Mouse (Mus musculus): ENCODE data around the gene Tesc.

Tesc gene

DNA sequence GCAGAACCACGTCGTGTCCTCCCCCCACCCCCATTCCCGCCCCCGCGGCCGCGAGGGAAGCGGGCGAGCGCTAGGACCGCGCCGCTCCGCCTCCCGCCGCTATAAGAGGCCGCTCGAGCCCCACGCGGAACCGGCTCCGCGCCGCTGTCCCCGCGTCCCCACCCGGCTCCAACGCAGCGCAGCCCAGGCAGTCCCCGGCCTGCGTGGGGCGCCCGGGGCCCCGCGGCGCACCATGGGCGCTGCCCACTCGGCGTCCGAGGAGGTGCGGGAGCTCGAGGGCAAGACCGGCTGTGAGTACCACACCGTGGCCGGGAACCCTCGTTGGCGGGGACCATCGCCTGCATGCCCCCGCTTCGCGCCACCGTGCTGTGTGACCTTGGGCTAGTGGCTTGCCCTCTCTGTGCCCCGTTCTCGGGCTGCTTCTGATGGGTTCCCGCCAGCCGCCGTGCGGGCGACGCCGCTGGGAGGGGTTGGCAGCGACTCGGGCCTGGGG lies at the start of gene Tesc:
TSS of gene Tesc (plus strand) at position 46 of the 493 bp plus-strand sequence.
- DNase-seq: peak; percentile 30

DNA sequence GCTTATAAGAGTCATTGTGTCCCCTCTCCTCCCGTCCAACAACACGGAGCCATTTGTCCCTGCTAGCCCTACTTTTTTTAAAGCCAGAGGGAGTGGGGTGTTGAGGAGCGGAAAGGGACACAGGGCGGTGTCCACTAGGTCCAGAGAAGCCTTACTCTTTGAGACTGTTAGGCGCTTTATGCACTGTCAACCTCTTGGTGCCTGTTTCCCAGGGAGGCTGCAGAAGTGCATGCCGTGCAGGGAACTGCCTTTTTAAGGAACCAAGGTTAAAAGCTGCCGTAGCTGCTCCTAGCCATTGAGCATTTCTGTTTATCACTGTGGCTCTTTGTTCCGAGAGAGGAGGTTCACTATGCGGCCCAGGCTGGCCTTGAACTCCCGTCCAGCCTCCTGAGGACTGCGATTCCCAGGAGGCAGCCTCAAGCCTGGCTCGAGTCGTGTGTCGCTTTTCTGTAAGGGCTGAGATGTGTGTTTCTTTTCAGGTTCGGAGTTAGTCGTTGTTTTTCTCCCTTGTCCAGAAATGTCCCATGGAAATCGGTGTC lies 49.3 kb upstream of the Tesc start:
- no peak for DNase-seq

DNA sequence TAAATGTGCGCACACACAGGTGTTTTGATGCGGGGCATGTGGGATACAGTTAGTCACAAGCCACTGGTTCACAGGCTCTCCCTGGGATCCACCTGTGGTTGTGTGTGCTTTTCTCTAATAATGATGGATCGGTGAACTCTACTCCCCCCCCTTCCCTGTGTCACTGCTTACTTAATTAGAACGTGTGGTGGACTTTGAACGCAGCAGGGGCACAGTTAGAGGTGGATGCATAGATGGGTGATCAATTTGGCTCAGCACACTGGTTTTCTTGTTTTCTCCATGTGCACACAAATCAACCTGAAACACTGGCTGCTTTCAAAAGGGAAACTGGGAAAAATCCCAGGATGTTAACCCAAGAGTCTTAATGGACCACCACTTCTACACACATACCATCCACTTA lies 48.5 kb upstream of the Tesc start:
- no peak for DNase-seq

DNA sequence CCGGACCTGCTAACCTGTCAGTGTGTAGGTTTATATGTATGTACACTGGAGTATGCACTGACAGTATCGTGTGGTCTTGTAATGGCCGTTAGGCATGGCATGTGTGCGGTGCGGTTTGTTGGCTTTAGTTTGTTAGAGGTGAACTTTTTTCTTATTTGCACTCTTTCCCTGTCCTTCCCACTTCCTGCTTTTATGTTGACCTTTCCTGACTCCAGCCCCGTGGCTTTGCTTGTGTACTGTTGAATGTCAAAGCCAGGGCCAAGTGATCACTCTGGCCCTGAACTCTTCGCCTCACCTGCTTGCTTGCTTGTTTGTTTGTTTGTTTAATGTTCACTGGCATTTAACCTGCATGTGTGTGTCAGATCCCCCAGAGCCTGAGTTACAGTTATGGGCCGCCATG lies 46.6 kb upstream of the Tesc start:
- no peak for DNase-seq

DNA sequence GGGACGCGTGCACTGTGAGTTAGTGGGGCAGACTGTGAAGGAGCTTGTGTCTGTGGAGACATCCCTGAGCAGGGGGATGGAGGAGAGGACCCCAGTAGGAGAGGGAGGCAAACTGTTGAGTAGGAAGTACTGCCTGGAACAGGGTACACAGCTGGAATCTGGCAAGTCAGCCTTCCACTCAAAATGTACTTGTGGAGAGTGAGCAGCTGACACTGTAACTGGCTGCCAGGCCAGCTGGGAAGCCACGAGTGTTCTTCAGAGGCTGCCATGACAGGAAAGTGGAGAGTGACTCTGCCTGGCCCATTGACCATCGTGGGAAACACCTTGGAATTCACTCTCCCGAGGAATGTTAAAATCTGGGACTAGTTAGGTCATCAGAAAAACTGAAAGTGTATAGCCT lies 45.6 kb upstream of the Tesc start:
- no peak for DNase-seq

DNA sequence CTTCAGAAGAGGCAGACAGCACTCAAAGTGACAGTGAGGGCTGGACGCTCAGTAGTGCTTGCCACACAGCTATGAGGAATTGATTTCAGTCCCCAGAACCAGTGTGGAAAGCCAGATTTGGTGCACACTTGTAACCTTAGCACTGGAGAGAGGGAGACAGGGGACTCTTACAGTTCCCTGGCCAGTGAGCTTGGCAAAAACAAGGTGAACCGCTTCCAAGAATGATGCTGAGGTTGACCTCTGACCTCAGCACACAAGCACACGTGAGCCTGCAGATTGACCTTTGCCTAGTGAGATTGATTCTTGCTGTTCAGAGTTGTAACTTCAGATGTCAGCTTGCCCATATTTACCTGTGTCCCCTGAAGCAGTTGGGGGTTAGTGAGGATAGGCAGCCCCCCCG lies 41.2 kb upstream of the Tesc start:
- DNase-seq: no peak

DNA sequence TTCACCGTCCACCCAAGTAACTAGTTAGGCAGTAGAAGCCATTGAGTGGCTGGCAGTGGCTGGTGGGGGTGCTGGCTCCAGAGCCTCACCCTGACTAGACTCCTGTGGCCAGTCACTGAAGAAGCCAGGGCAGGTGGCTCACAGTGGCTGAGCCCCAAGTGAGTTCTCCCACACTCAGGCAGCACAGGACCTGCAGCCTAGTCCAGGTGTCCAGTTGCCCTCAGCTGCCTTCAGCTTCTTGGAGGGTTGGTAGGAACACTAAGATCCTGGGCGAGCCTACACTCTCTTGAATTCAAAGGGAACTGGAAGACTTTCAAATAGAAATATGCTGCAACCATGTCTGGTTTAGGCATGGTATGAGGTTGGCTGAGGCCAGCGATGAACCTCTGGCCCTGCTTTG lies 39.7 kb upstream of the Tesc start:
- no peak for DNase-seq

DNA sequence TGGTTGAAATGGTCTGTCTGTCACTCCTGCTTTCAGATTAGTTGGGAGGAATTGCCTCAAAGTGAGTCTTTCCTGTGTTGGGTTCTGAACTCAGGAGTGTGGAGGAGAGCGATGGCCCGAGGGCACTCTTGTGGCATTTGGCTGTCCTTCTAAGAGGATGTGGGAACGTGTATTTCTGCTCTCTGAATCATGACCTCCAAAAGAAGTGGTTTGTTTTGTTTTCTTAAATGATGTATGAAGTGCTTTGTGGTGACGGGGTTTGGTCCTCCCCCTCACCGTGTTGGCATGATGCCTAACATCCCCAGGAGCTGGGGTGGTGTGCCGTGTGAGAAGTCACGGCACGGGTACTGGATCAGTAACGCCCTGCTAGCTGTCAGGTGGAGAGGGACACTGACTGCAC lies 39.2 kb upstream of the Tesc start:
- no peak for DNase-seq

DNA sequence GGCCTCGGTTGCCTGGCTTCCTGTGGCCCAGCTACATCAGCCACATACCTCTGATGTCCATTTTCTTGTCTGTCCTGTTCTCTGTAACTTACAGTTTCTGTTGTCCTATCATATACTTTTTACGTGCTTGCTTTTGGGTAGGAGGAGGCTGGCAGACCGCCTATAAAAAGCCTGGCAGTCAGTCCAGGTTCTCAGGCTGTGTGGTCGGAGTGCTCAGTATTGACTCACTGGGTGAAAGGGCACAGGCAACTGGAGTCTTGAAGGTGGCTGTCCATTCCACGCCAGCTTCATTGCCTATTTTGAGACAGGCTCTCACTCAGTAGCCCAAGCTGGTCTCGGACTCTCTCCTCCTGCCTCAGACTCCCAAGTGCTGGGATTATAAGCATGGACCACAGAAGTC lies 37.8 kb upstream of the Tesc start:
- DNase-seq: no peak

DNA sequence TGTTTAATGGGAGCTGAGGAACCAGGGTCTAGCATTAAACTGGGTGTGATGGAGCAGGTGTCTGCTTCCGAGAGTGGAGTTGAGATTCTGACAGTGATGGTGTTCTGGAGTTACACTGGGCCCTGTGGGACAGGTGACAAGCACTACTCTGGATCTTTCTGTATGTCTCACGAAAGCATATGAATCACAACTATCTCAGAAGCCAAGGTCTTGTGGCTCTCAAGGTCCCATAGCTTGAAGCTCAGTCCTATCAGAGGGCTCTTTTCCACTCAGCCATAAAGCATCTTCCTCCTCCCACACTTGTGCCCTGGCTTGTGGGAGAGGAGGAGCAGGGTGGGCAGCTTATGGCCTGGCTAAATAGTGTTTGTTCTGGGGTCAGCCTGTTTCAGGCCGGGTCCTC lies 36.6 kb upstream of the Tesc start:
- DNase-seq: no peak

DNA sequence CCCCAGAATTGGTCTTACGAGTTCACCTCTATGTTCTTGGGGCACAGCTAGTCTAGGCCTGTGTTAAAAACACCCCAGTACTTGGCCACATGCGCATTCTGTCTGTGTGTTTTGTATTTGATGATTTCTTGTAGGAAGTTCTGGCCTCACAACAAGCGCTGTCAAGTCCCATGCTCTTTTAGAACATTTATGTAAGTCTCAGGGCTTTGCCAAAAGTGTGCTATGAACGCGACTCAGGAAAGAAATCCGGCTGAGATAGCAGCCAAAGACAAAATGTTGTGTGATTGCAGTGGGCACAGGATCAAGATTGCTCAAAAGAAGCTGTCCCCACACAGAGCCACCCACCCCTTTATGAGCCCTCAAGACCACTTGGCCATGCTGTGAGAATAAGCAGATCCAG lies 34.0 kb upstream of the Tesc start:
- DNase-seq: no peak

DNA sequence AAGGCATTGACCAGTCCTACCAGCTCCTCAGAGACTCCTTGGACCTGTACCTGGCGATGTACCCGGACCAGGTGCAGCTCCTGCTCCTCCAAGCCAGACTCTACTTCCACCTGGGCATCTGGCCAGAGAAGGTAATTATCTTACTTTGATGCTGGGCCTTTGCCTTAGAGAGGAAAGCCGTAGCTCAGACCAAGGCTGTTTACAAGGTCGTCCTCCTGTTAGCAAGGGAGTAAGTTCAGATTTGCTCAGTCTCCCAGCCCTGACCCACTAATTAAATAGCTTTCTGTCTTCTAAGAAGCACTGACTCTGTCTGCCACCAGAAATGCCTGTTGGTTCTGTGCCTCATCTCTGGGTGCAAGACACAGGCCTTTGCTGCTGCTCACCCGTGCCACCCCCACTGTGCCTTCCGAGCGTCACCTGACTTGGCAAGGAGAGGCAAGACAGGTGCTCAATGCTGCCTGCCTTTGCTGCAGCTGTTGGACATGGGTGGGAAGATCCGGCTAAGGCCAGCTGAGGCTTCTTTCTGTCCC lies 32.1 kb upstream of the Tesc start:
- DNase-seq: no peak

DNA sequence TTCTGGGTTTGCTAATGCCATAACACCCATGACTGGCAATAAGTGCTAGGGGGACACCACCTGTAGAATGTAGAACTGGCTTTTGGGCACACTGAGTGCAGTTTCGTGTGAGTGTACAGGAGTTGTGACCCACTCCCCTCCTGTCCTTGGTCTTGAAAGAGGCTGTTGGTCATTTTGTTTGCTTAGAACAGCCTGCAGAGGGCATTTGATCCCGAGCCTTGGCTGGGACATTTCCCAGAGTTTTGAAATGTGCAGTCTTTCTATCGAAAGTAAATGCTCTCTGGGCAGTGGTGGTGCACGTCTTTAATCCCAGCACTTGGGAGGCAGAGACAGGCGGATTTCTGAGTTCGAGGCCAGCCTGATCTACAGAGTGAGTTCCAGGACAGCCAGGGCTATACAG lies 31.6 kb upstream of the Tesc start:
- no peak for DNase-seq

DNA sequence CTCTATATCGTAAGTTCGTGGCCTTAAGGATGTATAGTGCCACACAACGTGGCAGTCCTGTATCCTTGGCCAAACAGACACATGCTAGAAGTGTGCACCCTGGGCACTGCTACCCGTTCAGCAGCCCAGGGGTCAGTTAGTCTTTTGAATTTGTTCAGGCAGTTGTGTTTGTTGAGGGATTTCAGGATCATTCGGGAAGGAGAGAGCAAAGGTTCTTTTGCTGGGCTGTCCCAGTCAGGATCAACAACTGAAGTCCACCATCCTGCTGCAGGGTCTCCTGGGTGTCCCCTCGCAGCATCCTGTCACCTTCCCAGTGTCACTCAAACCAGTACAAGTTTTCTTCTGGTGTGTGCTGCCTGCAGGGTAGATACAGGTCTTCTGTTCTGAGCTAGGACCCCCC lies 31.0 kb upstream of the Tesc start:
- no peak for DNase-seq

DNA sequence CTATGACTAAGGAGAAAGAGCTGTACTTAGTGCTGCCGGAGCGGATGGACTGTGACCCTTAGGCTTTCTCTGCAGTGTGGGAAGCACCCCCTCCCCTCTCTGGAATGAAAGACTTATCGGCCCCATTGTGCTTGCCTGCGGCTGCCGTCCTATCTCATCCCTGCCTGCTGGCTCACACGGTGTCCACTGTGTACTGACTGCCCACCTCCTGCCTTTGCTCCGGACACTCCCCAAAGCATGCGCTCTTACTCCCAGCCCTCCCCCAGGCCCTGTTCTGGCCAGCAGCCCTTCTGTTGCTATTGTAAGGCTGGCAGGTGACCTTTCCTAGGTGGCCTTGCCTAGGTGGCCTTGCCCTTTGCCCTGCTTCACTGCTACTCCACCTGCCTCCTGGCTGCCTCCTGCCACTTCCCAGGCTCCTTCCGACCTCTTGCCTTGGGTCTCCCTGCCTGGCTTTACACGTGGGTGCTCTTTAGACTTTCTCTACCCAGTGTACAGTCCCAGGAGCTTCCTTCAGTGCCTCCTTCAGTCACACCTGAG lies 30.0 kb upstream of the Tesc start:
- DNase-seq: no peak

DNA sequence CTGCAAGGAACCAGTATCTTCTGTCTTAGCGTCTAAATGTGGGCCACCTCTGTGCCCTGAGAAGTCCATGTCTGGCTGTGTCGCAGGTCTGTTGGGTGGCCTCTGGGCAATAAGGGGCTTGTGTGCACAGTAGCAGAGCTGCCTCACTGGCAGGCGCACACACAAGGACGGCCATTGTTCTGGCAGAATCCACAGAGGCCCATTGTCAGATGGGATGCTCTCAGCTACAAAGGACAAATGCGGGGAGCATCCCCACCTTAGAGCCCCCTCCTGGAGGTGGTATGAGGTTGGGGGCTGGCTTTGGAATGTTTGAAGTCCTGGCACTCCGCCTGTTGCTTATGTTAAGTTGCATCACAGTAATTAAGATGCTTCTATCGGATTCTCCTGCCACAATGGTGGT lies 28.5 kb upstream of the Tesc start:
- DNase-seq: no peak

DNA sequence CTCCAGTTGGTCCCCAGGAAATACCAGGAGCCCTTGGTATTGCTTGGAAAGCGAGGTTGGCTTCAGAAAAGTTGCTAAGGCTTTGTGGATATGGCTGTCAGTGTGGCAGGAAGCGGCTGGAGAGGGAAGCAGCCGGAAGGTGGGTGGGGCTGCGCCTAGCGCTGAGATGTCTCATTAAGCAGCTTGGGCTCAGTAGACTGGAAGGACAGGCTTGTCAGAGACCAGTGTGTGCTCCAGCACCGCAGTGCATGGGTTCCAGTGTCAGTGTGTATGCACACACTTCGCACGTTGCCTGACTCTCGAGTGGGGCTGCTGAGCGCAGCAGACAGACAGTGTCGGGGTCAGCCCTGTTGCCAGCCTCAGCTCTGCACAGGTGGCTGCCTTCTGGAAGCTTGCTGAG lies 28.0 kb upstream of the Tesc start:
- no peak for DNase-seq

DNA sequence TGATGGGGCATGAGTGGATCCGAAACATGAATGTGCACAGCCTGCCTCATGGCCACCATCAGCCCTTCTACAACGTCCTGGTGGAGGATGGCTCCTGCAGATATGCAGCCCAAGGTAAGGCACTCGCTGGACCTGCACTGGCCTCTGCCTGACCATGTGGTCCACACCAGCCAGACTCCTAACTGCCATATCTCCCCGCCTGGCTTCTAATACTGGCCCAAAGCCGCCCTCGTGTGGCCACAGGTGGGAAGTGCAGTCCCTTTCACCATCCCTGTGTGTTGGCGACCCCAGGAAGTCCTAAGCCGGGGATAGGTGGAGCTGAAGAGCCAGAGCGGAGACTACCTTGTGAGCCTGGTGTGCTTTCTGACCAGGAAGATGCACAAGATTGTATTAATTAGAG lies 25.5 kb upstream of the Tesc start:
- peak; percentile 80 for DNase-seq

DNA sequence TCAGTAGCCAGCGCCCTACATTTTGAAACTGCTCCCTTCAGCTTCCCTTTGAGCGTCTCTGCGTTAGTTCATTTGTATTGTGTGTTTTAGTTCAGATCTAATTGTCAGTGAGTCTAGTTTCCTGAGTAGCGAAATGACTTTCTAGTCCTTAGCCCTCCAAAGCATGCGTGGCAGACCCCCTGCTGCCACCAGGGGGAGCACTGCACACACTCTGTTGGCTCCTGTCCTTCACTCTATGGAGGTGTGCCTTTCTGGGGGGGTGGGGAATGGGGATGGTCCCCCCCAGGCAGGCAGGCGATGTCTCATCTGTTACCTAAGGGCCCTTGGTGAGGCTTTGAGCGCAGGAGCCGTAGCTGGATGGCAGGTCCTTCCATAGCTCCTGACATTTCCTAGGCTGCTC lies 22.9 kb upstream of the Tesc start:
- peak; percentile 80 for DNase-seq

DNA sequence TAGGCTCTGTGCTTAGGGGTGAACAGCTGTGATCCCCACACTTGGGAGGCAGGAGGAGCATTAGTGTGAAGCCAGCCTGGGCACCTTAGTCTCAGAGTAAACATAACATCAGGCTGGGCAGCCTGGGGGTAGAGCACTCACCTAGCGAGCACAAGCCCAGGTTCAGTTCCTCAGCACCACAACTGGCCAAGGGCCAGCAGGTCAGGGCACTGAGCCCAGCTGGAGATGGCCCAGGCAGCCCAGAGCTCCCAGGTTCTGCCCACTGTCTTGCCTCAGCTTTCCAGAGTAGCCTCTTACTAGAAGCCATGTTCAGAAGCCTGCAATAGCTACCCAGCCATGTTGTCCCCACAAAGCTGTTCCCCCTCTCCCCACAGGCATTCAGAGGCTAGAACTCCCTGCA lies 21.8 kb upstream of the Tesc start:
- DNase-seq: no peak

DNA sequence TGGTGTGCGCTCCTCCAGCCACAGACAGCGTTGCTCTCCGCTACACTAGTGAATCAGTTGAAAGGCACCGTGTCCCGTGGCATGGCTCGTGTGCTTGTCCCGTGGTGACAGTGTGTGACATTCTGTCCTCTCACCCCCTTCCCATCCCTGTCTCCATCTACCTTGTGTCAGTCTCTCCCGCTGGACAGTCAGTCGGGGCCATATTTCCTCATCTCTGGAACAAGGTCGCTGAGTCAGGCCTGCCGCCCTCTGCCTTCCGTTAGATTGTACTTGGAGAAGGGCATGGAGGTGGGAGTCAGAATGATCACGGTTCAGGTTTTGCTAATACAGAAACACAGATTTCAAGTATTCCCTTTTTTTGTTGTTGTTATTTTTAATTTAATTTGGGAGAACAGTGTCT lies 19.2 kb upstream of the Tesc start:
- DNase-seq: no peak

DNA sequence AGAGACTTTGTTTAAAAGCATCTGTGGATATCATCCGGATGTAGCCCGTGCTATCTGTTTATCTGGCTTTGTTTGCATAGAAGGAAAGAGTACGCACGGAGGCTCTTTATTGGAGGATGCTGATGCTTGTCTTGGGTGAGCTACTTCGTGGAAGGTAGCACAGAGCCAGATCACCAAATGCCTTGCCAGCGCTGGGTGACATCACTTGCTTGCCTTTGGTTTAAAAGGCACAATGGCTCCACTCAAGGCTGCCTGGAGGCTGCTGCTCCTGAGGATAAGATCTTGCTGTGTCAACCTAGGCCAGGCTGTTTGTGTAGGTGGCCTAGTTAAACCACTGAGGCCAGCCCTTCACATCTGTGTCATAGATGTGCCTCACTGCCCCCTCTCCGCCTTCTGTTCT lies 16.7 kb upstream of the Tesc start:
- no peak for DNase-seq

DNA sequence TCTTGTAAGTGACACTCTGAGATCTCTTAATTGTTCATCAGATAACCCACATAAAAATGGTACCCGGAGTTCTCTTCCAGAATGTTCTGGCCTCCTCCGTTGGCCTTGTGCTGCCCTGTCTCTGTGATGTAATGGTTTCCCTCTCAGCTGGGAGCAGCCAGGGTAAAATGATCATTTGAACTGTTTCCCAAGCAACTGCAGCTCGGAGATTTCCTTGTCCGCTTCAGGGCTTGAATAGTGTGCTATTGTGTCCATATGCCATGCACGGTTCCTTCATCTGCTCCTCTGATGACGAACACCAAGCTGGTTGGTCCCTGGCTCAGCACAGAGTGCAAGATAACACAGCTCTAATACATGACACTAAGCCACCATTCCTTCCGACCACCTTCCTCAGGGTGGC lies 15.7 kb upstream of the Tesc start:
- no peak for DNase-seq

DNA sequence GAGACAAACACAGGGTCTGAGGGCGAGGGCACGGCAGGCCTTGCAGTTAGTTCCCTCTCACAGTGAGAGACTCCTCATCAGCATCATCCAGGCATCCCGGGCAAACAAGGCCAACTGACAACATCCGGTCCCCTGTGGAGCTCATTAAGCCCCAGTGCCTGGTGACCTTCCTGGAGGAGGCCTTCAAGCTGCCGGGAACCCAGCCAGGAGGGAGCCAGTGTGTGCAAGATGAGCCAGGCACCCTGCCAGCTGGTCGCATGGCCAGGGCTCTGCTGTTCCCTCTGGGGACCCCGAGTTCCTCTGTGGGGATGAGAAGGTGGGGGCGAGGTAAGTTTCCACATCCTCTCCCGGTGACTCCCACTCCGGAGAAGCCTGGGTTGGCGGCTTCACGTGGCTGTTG lies 12.5 kb upstream of the Tesc start:
- peak; percentile 70 for DNase-seq

DNA sequence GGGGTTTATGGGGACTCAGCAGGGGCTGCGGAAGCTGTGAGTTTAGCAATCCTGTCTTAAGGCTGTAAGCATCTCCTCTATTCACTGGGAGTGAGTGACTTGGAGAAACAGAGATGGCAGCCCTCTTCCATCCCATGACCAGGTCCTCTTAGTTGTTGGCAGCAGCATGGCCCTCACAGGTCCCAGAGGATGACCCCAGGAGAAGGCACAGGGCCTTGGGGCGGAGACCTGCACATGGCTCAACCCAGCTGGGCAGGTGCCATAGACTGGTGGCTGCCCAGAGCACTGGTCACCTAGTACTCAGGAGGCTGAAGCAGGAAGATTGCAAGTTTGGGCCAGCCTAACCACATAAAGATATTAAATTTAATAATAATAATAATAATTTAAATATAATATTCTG lies 11.9 kb upstream of the Tesc start:
- no peak for DNase-seq
